Mouse (Mus musculus): ENCODE measurements around the gene Mapt.
"Not testable (repeated sequence)": the region's sequence is repeated elsewhere in the genome, so short reads cannot be mapped to it uniquely, and the experiment has no call there.

Gene Mapt

GRCm38 (mm10) chr11:104233574-104234206 is 2.5 kb downstream of the Mapt start:
- peak; percentile 35 for DNase-seq (ENCODE audit: low spot score)

GRCm38 (mm10) chr11:104234680-104235079 is 3.5 kb downstream of the Mapt start:
- DNase-seq (ENCODE audit: low spot score), result peak; percentile 40

- no peak for DNase-seq (ENCODE audit: low spot score)
These were observed 4.7 kb downstream of the Mapt start for GRCm38 (mm10) chr11:104235881-104236280.

GRCm38 (mm10) chr11:104237226-104237625 is 6.0 kb downstream of the Mapt start:
- DNase-seq (ENCODE audit: low spot score), result no peak

GRCm38 (mm10) chr11:104237958-104238747 is 7.0 kb downstream of the Mapt start:
- no peak for DNase-seq (ENCODE audit: low spot score)

GRCm38 (mm10) chr11:104245478-104245877 is 14.3 kb downstream of the Mapt start:
- not testable (repeated sequence) for DNase-seq (ENCODE audit: low spot score)

- peak; percentile 38 for DNase-seq (ENCODE audit: low spot score)
These were observed 15.0 kb downstream of the Mapt start for GRCm38 (mm10) chr11:104246171-104246694.

GRCm38 (mm10) chr11:104247141-104247717 is 16.0 kb downstream of the Mapt start:
- no peak for DNase-seq (ENCODE audit: low spot score)

- DNase-seq (ENCODE audit: low spot score), result no peak
These were observed 18.2 kb downstream of the Mapt start for GRCm38 (mm10) chr11:104249420-104249819.

- no peak for DNase-seq (ENCODE audit: low spot score)
These were observed 19.9 kb downstream of the Mapt start for GRCm38 (mm10) chr11:104251121-104251520.

GRCm38 (mm10) chr11:104252094-104252493 is 20.9 kb downstream of the Mapt start:
- no peak for DNase-seq (ENCODE audit: low spot score)

- no peak for DNase-seq (ENCODE audit: low spot score)
These were observed 23.3 kb downstream of the Mapt start for GRCm38 (mm10) chr11:104254408-104255039.

GRCm38 (mm10) chr11:104256179-104256578 is 25.0 kb downstream of the Mapt start:
- no peak for DNase-seq (ENCODE audit: low spot score)

- DNase-seq (ENCODE audit: low spot score), result peak; percentile 48
These were observed 27.8 kb downstream of the Mapt start for GRCm38 (mm10) chr11:104258991-104259390.

- no peak for DNase-seq (ENCODE audit: low spot score)
These were observed 33.5 kb downstream of the Mapt start for GRCm38 (mm10) chr11:104264683-104265082.

- DNase-seq (ENCODE audit: low spot score), result no peak
These were observed 34.5 kb downstream of the Mapt start for GRCm38 (mm10) chr11:104265669-104266068.

- no peak for DNase-seq (ENCODE audit: low spot score)
These were observed 36.2 kb downstream of the Mapt start for GRCm38 (mm10) chr11:104267380-104267779.

GRCm38 (mm10) chr11:104269385-104269822 is 38.2 kb downstream of the Mapt start:
- DNase-seq (ENCODE audit: low spot score), result no peak

- DNase-seq (ENCODE audit: low spot score), result no peak
These were observed 39.3 kb downstream of the Mapt start for GRCm38 (mm10) chr11:104270452-104270851.

- no peak for DNase-seq (ENCODE audit: low spot score)
These were observed 39.7 kb downstream of the Mapt start for GRCm38 (mm10) chr11:104270876-104271275.

- DNase-seq (ENCODE audit: low spot score), result no peak
These were observed 40.7 kb downstream of the Mapt start for GRCm38 (mm10) chr11:104271876-104272275.

- DNase-seq (ENCODE audit: low spot score), result no peak
These were observed 41.2 kb downstream of the Mapt start for GRCm38 (mm10) chr11:104272352-104272751.
